Mouse (Mus musculus): ENCODE measurements around the gene Tmem74b. TPM values are rescaled to one million over a fixed set of nuclear protein-coding genes. Genes with fewer than 3 reads are reported as not detected.

Tmem74b gene
- polyA plus RNA-seq (2021; fragmentation: Nextera tagmentation), result 11.2 and 13.1 TPM in 2 replicates
- long read RNA-seq, experiment 1, transcript Tmem74b-201 (2 exons, 1,435 nt), result major isoform, 9 of 14 reads
- long read RNA-seq, experiment 1, partial matches to known transcripts, result 1 of 14 reads
- long read RNA-seq, experiment 1, other reads (novel, unspliced or antisense), result 3 of 14 reads
- long read RNA-seq, experiment 2, transcript Tmem74b-201 (2 exons, 1,435 nt), result major isoform, 10 of 18 reads
- long read RNA-seq, experiment 2, partial matches to known transcripts, result 4 of 18 reads
- long read RNA-seq, experiment 2, other reads (novel, unspliced or antisense), result 1 of 18 reads

DNA sequence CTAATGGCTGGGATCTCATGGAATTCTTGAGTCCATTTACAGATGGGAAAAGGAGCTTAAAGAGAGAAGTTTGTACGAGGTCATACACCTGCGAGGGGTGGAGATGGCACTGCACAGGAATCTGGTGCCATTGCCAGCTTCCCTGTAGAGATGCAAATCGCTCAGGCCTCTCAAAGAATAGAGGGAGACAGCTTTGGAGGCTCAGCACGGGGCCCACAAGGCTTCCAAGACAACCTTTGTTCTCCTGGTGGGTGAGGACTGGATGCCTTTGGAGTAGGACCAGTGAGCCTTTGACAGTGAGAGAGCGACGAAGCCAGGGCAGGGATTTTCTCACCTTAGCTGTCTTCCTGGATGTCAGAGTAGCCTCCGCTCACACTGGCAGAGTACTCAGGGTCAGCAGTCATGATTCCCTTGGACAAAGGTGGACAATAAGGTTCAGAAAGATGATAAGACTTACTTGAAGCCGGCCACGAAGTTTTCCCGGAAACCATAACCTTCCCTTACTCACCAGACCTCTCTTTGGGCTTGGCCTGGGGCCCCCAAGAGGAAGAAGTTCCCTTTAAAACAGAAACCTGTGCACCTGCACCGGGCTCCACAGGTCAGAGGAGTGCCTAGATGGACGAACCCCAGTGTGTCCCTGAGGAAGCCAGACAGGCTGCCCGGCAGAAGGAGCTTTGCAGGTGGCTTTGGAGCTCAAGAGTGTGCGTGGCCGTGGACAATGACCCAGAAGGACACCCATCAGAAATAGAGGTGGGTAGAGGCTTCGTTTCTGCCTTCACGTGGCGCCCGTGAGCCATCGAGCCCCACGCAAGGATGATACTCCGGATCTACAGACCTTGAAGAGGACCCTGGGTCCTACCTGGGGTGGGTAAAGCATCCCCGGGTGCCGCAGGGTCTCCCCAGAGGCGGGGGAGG is at the start of gene Tmem74b:
TSS of gene Tmem74b (plus strand) at position 778 of the 915 bp plus-strand sequence.

DNA sequence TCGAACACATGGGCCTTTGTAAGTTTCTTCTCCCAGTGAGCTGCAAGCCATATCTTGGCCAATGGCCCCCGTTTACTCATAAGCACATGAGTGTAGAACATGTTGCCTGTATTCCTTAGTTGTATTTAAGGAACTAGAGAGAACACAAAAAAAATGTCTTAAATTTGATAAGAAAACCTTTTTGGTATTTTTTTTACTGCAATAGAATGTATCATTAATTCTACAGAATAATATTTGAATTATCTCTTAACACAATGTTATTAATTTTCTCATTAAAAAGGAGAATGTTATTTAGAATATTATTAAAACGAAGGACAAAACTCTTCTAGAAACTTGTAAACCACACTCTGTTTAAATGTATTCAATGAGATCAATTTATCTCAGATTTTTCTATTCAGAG is 33.4 kb upstream of the Tmem74b start, which contains the start of gene Rad21l:
TSS of gene Rad21l (minus strand) at position 101 of the 400 bp plus-strand sequence.

DNA sequence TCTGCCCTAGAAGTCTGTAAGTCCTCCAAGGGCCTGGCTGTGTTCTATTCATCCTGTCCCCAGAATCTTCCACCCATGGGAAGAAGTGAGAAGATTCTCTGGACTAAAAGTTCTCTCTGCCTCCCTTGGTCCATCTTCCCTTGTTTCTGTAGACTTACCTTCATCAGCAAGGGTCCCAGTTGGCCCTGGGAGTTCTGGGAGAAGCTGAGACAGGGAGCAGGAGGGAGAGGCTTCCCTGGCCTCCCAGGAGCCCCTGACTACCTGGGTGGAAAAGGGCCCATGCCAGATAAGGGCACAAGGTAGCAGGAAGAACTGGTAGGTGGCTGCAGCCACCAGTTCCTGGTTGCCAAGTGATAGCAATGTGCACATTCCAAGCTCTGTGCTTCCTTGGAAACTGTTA is 42.0 kb downstream of the Tmem74b start, which contains the start of gene Psmf1:
TSS of gene Psmf1 (minus strand) at position 342 of the 400 bp plus-strand sequence.

Other genes starting within 250 kb of the Tmem74b start
- not detected in 2 replicates for gene 4921509C19Rik, start 225.9 kb upstream of the Tmem74b start, polyA plus RNA-seq (2021; fragmentation: Nextera tagmentation)
- 89.6 and 126 TPM in 2 replicates for gene Nsfl1c, start 207.8 kb upstream of the Tmem74b start, polyA plus RNA-seq (2021; fragmentation: Nextera tagmentation)
- gene Fkbp1a, start 159.5 kb upstream of the Tmem74b start, polyA plus RNA-seq (2021; fragmentation: Nextera tagmentation), result 951 and 966 TPM in 2 replicates
- 1.3 and 2.5 TPM in 2 replicates for gene Sdcbp2, start 129.4 kb upstream of the Tmem74b start, polyA plus RNA-seq (2021; fragmentation: Nextera tagmentation)
- 62.1 and 89.8 TPM in 2 replicates for gene Snph, start 69.4 kb upstream of the Tmem74b start, polyA plus RNA-seq (2021; fragmentation: Nextera tagmentation)
- 0.12 and 0.23 TPM in 2 replicates for gene Rad21l, start 33.5 kb upstream of the Tmem74b start, polyA plus RNA-seq (2021; fragmentation: Nextera tagmentation)
- gene Psmf1, start 42.2 kb downstream of the Tmem74b start, polyA plus RNA-seq (2021; fragmentation: Nextera tagmentation), result 41.5 and 47.6 TPM in 2 replicates
- gene Rspo4, start 140.9 kb downstream of the Tmem74b start, polyA plus RNA-seq (2021; fragmentation: Nextera tagmentation), result 0.06 and 0.11 TPM in 2 replicates
- gene Angpt4, start 209.2 kb downstream of the Tmem74b start, polyA plus RNA-seq (2021; fragmentation: Nextera tagmentation), result 0.06 TPM in 1 of 2 replicates, not detected in the other